Mouse (Mus musculus) small intestine, adult 2 months (tissue): Measurements from ENCODE around the gene Arhgap28. TPM values are rescaled to one million over a fixed set of nuclear protein-coding genes. Genes with fewer than 3 reads are reported as not detected.

Source experiments
- H3K27ac ChIP-seq: fragments of 200-500 bp; 2 replicates; pipeline ENCODE4 v1.5.1; 2012; ENCODE audit warnings: low read depth, low read length, control low read depth, inconsistent platforms; ENCODE audit not compliant: insufficient read depth
- H3K27me3 ChIP-seq: fragments of 200-500 bp; 2 replicates; pipeline ENCODE4 v1.6.1; 2012; ENCODE audit warnings: mild to moderate bottlenecking, moderate library complexity, low read length, inconsistent platforms; ENCODE audit not compliant: control insufficient read depth, insufficient read depth
- H3K36me3 ChIP-seq: fragments of 200-500 bp; 2 replicates; pipeline ENCODE4 v1.6.1; 2012; ENCODE audit warnings: mild to moderate bottlenecking, low read length, control low read depth, inconsistent platforms; ENCODE audit not compliant: control insufficient read depth, insufficient read depth
- H3K4me1 ChIP-seq: fragments of 200-500 bp; 2 replicates; pipeline ENCODE4 v1.6.1; 2012; ENCODE audit warnings: low read length, inconsistent platforms, mixed read lengths; ENCODE audit not compliant: control insufficient read depth, insufficient read depth, insufficient read length
- H3K4me3 ChIP-seq: fragments of 200-500 bp; 2 replicates; pipeline ENCODE4 v1.5.1; 2012; ENCODE audit warnings: low read depth, mild to moderate bottlenecking, control low read depth, inconsistent platforms, low read length, moderate library complexity
- CTCF ChIP-seq: fragments of 200-500 bp; IDR thresholded peaks from 2 replicates; pipeline ENCODE4 v1.5.1; 2012; ENCODE audit warnings: low read depth, mild to moderate bottlenecking, control low read depth, inconsistent platforms, low read length, moderate library complexity, mixed read lengths; ENCODE audit not compliant: insufficient replicate concordance, insufficient read length; ENCODE audit errors: extremely low read depth
- POLR2A ChIP-seq: fragments of 200-500 bp; IDR thresholded peaks from 2 replicates; pipeline ENCODE4 v1.6.1; 2012; ENCODE audit warnings: low read depth, mild to moderate bottlenecking, control low read depth, inconsistent platforms, low read length, moderate library complexity
- WGBS: fragments of 180-500 bp; shearing (Covaris S2); methylation state at CpG from one replicate; pipeline ENCODE4 v1.1.7; 2018; 5-methylcytosine and 5-hydroxymethylcytosine counted together
- polyA plus RNA-seq: library from polyadenylated mRNA; depleted of rRNA; stranded (reverse); fragments of >200 nt; gene quantifications from 2 replicates; pipeline ENCODE4 v1.2.3, GENCODE M21; 2012

Gene Arhgap28
- polyA plus RNA-seq, 1 experiment = 0.93 TPM

DNA sequence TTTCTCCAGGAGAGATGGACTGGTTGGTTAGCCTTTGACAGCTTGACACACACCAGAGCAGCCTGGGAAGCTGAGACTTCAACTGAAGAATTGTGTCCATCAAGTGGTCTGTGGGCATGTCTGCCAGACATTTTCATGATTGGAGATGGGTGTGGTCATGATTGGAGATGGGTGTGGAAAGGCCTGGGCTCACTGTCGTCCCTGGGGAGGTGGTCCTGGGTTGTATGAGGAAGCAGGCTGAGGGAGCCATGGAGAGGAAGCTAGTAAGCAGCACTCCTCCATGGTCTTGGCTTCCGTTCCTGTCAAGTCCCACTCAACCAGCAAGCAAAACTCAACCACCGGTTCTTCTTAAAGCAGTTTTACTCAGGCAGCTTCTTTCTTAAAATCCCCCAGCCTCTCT is 176.5 kb downstream of the Arhgap28 start:
- H3K4me3 ChIP-seq = no peak overlapping the region
- H3K27ac ChIP-seq = no peak overlapping the region
- H3K27me3 ChIP-seq = no peaks in the 10 kb centered on the region
- H3K36me3 ChIP-seq = no peaks in the 10 kb centered on the region
- 86% methylated on average over 3 of the region's 3 CpGs for WGBS
- H3K4me1 ChIP-seq = no peaks in the 10 kb centered on the region
- TF ChIP-seq CTCF = no peak
- no peak for TF ChIP-seq POLR2A

DNA sequence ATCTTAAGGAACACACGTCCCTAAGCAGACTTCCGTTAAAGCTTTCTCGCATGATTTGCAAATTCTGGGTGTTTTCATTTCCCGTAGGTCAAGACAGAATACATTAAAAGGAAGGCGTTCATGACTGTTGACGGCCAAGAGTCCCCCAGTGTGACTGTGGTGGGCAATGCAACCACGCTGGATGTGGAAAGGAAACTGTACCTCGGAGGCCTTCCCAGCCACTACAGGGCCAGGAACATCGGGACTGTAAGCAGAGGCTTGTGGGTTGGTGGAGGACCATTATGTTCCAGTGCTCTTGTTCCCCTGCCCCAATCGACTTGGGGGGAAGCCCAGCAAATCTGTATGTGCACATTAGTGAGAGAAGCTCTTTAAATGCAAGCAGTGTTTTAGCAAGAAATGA is 187.0 kb downstream of the Arhgap28 start:
- Histone ChIP-seq H3K4me3 (no peak overlapping the region), H3K36me3 (no peaks in the 10 kb centered on the region), H3K27ac (no peak overlapping the region), H3K4me1 (no peaks in the 10 kb centered on the region), H3K27me3 (no peaks in the 10 kb centered on the region)
- no peak for TF ChIP-seq CTCF
- WGBS = 91% methylated on average over 10 of the region's 10 CpGs

GRCm38 (mm10) chr17:67815720-67816119 is 188.2 kb downstream of the Arhgap28 start:
- Histone ChIP-seq H3K27me3 (no peaks in the 10 kb centered on the region), H3K27ac (no peak overlapping the region), H3K4me3 (no peak overlapping the region), H3K4me1 (no peaks in the 10 kb centered on the region), H3K36me3 (no peaks in the 10 kb centered on the region)
- TF ChIP-seq POLR2A (no peak), CTCF (no peak)
- 93% methylated on average over 11 of the region's 11 CpGs for WGBS

DNA sequence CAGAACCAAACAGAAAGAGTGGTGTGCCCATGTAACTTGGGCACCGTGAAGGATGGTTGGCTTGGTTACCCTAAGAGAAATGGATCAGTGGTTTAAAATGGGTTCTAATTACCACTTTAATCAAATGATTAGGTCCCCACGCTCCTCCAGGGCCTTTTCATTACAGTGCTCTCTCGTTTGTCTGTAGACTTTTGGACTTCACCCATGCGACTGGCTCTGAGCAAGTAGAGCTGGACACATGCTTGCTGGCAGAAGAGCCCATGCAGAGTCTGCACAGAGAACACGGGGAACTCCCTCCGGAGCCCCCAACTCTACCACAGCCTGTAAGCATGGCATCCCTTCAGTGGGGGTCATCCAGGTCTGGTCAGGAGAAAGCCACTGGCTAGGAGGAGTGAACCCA is 190.3 kb downstream of the Arhgap28 start:
- Histone ChIP-seq H3K4me3 (no peak overlapping the region), H3K27me3 (no peaks in the 10 kb centered on the region), H3K4me1 (no peaks in the 10 kb centered on the region), H3K27ac (no peak overlapping the region), H3K36me3 (no peaks in the 10 kb centered on the region)
- TF ChIP-seq CTCF = no peak
- no peak for TF ChIP-seq POLR2A
- 86% methylated on average over 6 of the region's 6 CpGs for WGBS

- H3K27ac ChIP-seq = no peak overlapping the region
- no peaks in the 10 kb centered on the region for H3K4me1 ChIP-seq
- H3K36me3 ChIP-seq = no peaks in the 10 kb centered on the region
- TF ChIP-seq CTCF (no peak), POLR2A (no peak)
- H3K27me3 ChIP-seq = no peaks in the 10 kb centered on the region
- no peak overlapping the region for H3K4me3 ChIP-seq
- WGBS = 92% methylated on average over 16 of the region's 16 CpGs
These were observed 194.7 kb downstream of the Arhgap28 start for GRCm38 (mm10) chr17:67809171-67809570.
